Mouse (Mus musculus) kidney, adult 2 months (tissue): ENCODE measurements around the gene Gucy1b1. TPM values are rescaled to one million over a fixed set of nuclear protein-coding genes. Genes with fewer than 3 reads are reported as not detected.

Experiments
- DNase-seq: peaks from one replicate; pipeline ENCODE4 v3.0.0; 2021
- H3K27ac ChIP-seq: fragments of 200-500 bp; 2 replicates; pipeline ENCODE4 v1.5.1; 2012; ENCODE audit warnings: low read depth, low read length, control low read depth, inconsistent platforms; ENCODE audit not compliant: insufficient read depth
- H3K27me3 ChIP-seq: fragments of 200-500 bp; replicated peaks from 2 replicates; pipeline ENCODE4 v1.6.1; 2012; ENCODE audit warnings: mild to moderate bottlenecking, moderate library complexity, low read length, inconsistent platforms; ENCODE audit not compliant: control insufficient read depth, insufficient read depth
- H3K36me3 ChIP-seq: fragments of 200-500 bp; 2 replicates; pipeline ENCODE4 v1.6.1; 2012; ENCODE audit warnings: mild to moderate bottlenecking, moderate library complexity, low read length, inconsistent platforms; ENCODE audit not compliant: control insufficient read depth, insufficient read depth
- H3K4me1 ChIP-seq: fragments of 200-500 bp; 2 replicates; pipeline ENCODE4 v1.6.1; 2011; ENCODE audit warnings: low read length; ENCODE audit not compliant: control insufficient read depth, insufficient read depth
- H3K4me3 ChIP-seq: fragments of 200-500 bp; 2 replicates; pipeline ENCODE4 v1.5.1; 2011; ENCODE audit warnings: mild to moderate bottlenecking, low read depth, low read length, control low read depth; ENCODE audit not compliant: insufficient read depth
- CTCF ChIP-seq: fragments of 200-500 bp; conservative IDR thresholded peaks from 2 replicates; pipeline ENCODE4 v1.5.1; 2011; ENCODE audit warnings: low read depth, mild to moderate bottlenecking, control low read depth, low read length, moderate library complexity, mixed read lengths; ENCODE audit not compliant: insufficient read depth, insufficient read length
- POLR2A ChIP-seq: fragments of 200-500 bp; IDR thresholded peaks from one replicate; pipeline ENCODE4 v1.6.1; 2011; ENCODE audit warnings: low read depth, low read length, control low read depth
- WGBS: fragments of 180-500 bp; shearing (Covaris S2); methylation state at CpG from one replicate; pipeline ENCODE4 v1.1.7; 2018; 5-methylcytosine and 5-hydroxymethylcytosine counted together
- polyA plus RNA-seq: library from polyadenylated mRNA; depleted of rRNA; stranded (reverse); fragments of >200 nt; gene quantifications from 2 replicates; pipeline ENCODE4 v1.2.3, GENCODE M21; 2012; rRNA removed

Gene Gucy1b1
- polyA plus RNA-seq, 1 experiment = 6.7 TPM

DNA sequence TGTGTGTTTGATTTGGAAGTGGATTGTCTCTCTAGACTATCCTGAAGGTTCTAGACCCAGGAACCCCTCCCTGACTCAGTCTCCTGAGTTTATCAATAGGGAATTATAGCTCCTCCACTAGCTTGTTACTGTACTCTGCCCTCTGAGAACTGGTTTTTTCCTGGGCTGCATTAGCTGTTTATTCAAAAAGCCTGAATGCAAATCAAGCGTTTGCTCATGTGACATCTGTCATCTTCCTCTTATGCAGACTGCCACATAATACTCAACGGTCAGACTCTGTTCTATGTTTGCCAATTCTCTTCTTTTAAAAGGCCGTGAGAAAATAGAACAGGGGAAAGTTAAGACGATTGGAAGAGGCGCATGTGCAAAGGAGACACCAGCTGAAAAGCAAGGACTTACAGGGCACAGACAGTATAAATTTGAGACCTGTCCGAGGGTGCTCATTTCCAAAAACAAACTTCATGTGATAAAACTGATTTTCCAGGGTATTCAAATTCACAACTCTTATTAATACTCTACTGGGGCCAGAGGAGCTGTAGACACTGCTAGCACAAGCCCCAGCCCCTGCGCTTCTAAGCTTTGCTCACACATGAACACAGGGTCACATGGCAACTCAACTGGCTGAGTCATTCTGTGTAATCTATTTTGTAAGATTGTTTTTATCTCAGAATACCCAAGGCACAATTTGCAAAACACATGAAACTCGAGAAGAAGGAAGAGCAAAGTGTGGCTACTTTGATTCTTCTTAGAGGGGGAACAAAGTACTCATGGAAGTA is 91.2 kb downstream of the Gucy1b1 start:
- Histone ChIP-seq H3K4me3 (no peak overlapping the region), H3K27ac (no peak overlapping the region), H3K4me1 (no peaks in the 10 kb centered on the region), H3K36me3 (no peaks in the 10 kb centered on the region), H3K27me3 (no peaks in the 10 kb centered on the region)
- no peak for TF ChIP-seq POLR2A
- no peak for TF ChIP-seq CTCF
- 76% methylated on average over 8 of the region's 8 CpGs for WGBS
- no peak for DNase-seq

Other genes with a start within 250 kb of the Gucy1b1 start
- gene Ctso, start 142.1 kb downstream of the Gucy1b1 start, polyA plus RNA-seq = 11.2 and 13.7 TPM in 2 replicates
- gene Tdo2, start 98.5 kb downstream of the Gucy1b1 start, polyA plus RNA-seq = not detected in 2 replicates
- gene Asic5, start 92.4 kb downstream of the Gucy1b1 start, polyA plus RNA-seq = not detected in 2 replicates
- gene Gucy1a1, start 71.1 kb upstream of the Gucy1b1 start, polyA plus RNA-seq = 13.1 and 14.8 TPM in 2 replicates